Mouse (Mus musculus): ENCODE results near the gene Nol4l. TPM values are rescaled to one million over a fixed set of nuclear protein-coding genes. Genes with fewer than 3 reads are reported as not detected.

Gene Nol4l
- polyA plus RNA-seq, 1 experiment from 2014 or later: 7.0 TPM

GRCm38 (mm10) chr2:153528571-153529364 lies 1.0 kb downstream of the Nol4l start:
- peak overlapping the region; percentile 89 for H3K27ac ChIP-seq (ENCODE audit: low read length)
- H3K36me3 ChIP-seq (ENCODE audit: control insufficient read depth, insufficient read depth): no peaks in the 10 kb centered on the region
- peak overlapping the region; percentile 88 for H3K9ac ChIP-seq (ENCODE audit: low read length)
- peaks cover 3% of the 10 kb centered on the region; the same call in 1 of the 2 replicates for H3K27me3 ChIP-seq (ENCODE audit: control insufficient read depth, insufficient read depth, low read length)
- H3K9me3 ChIP-seq (replicated peaks; ENCODE audit: control insufficient read depth, low read length): no peaks in the 10 kb centered on the region
- peak overlapping the region; percentile 99 for H3K4me2 ChIP-seq (ENCODE audit: low read depth, low read length)
- peak overlapping the region; percentile 81 for H3K4me3 ChIP-seq (ENCODE audit: low read length)
- ATAC-seq (replicated peaks; ENCODE audit: extremely low read depth, insufficient read depth, low FRiP score): peak; percentile 37
- WGBS: 2% methylated on average over 34 of the region's 70 CpGs
- peaks cover 27% of the 10 kb centered on the region for H3K4me1 ChIP-seq (ENCODE audit: control insufficient read depth, insufficient read depth, low read length)

DNA sequence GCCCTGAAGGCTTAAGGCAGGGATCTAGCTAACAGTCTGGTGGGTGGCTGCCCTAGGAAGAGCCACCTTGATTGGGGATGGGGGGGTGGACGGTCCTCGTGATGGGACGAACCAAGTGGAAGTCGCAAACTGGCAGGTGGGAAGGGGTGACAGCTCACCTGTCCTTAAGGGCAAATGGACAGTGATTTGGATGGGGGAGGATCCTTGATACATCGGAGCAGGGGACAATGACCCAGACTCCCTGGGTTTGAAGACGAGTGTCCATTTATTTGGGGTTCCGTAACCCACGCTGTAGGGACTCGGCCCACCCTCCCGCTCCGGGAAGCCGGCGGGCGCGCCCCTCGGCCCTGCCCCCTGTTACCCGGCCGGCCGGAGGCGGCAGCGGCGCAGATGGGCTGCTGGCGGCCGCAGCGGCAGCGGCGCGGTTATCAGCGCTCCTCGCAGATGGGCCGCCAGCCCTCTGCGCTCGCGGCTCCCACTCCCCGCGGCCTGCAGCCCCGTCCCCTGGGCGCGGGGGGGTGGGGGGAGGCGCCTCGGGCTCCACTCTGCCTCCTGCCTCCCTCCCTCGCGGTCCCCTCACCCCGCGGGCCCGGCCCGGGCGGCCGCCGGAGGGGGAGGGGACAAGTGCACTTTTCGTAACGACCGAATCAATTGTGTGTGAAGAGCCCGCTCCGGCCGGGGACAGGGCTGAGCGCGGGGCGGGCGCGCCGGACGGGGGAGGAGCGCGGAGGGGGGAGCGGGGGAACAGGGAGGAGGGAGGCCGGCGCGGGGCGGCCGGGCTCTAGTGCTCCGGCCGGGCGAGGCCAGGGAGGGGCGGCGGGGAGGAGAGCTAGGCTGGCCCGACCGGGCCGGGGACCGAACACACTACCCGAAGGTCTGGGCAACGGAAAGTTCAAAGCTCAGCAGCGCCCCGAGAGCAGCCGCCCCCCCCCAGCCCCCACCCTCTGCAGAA lies 1.9 kb downstream of the Nol4l start:
- Histone ChIP-seq H3K36me3 (ENCODE audit: control insufficient read depth, insufficient read depth) (no peaks in the 10 kb centered on the region), H3K9ac (ENCODE audit: low read length) (peak overlapping the region; percentile 88), H3K4me3 (ENCODE audit: low read length) (peak overlapping the region; percentile 81), H3K4me1 (ENCODE audit: control insufficient read depth, insufficient read depth, low read length) (peaks cover 36% of the 10 kb centered on the region), H3K27me3 (ENCODE audit: control insufficient read depth, insufficient read depth, low read length) (peaks cover 3% of the 10 kb centered on the region; the same call in 1 of the 2 replicates), H3K9me3 (replicated peaks; ENCODE audit: control insufficient read depth, low read length) (no peaks in the 10 kb centered on the region), H3K27ac (ENCODE audit: low read length) (peak overlapping the region; percentile 89), H3K4me2 (ENCODE audit: low read depth, low read length) (peak overlapping the region; percentile 99)
- 4% methylated on average over 53 of the region's 85 CpGs for WGBS
- ATAC-seq (replicated peaks; ENCODE audit: extremely low read depth, insufficient read depth, low FRiP score): peak; percentile 58

- WGBS: 61% methylated on average over 9 of the region's 9 CpGs
- Histone ChIP-seq H3K9ac (ENCODE audit: low read length) (no peak overlapping the region), H3K27me3 (ENCODE audit: control insufficient read depth, insufficient read depth, low read length) (peaks cover 3% of the 10 kb centered on the region; the same call in 1 of the 2 replicates), H3K9me3 (replicated peaks; ENCODE audit: control insufficient read depth, low read length) (no peaks in the 10 kb centered on the region), H3K4me3 (ENCODE audit: low read length) (no peak overlapping the region), H3K4me1 (ENCODE audit: control insufficient read depth, insufficient read depth, low read length) (peaks cover 41% of the 10 kb centered on the region), H3K36me3 (ENCODE audit: control insufficient read depth, insufficient read depth) (no peaks in the 10 kb centered on the region), H3K4me2 (ENCODE audit: low read depth, low read length) (no peak overlapping the region), H3K27ac (ENCODE audit: low read length) (peak overlapping the region; percentile 10)
- no peak for ATAC-seq (replicated peaks; ENCODE audit: extremely low read depth, insufficient read depth, low FRiP score)
Observed at GRCm38 (mm10) chr2:153526850-153527530, 2.8 kb downstream of the Nol4l start.

DNA sequence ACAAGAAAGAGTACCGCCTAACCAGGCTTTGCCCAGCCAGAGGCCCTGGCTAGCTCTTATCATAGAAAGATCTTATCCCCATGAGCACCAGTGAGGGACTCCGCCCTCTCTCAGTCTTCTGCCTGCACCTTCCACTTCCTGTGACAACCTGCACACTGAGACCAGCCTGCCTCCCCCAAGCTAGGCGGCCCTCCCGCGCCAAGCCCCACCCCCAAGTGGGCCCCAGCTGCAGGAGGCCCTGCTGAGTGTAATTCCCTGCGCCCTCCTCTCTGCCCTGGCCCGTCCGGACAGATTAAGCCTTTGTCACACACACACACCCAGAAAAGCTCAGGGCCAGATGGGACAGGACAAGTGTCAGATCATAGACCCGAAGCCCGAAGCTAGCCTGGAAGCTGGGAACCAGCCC lies 3.9 kb downstream of the Nol4l start:
- H3K4me3 ChIP-seq (ENCODE audit: low read length): no peak overlapping the region
- H3K9me3 ChIP-seq (replicated peaks; ENCODE audit: control insufficient read depth, low read length): no peaks in the 10 kb centered on the region
- peaks cover 41% of the 10 kb centered on the region for H3K4me1 ChIP-seq (ENCODE audit: control insufficient read depth, insufficient read depth, low read length)
- WGBS: 15% methylated on average over 10 of the region's 10 CpGs
- no peaks in the 10 kb centered on the region for H3K36me3 ChIP-seq (ENCODE audit: control insufficient read depth, insufficient read depth)
- peak overlapping the region; percentile 54 for H3K27ac ChIP-seq (ENCODE audit: low read length)
- peaks cover 3% of the 10 kb centered on the region; the same call in 1 of the 2 replicates for H3K27me3 ChIP-seq (ENCODE audit: control insufficient read depth, insufficient read depth, low read length)
- peak; percentile 22 for ATAC-seq (replicated peaks; ENCODE audit: extremely low read depth, insufficient read depth, low FRiP score)
- peak overlapping the region; percentile 27; the same call in 1 of the 2 replicates for H3K4me2 ChIP-seq (ENCODE audit: low read depth, low read length)
- H3K9ac ChIP-seq (ENCODE audit: low read length): peak overlapping the region; percentile 42; the same call in 1 of the 2 replicates

- Histone ChIP-seq H3K4me1 (ENCODE audit: control insufficient read depth, insufficient read depth, low read length) (peaks cover 41% of the 10 kb centered on the region), H3K4me3 (ENCODE audit: low read length) (no peak overlapping the region), H3K9ac (ENCODE audit: low read length) (no peak overlapping the region), H3K9me3 (replicated peaks; ENCODE audit: control insufficient read depth, low read length) (no peaks in the 10 kb centered on the region), H3K27me3 (ENCODE audit: control insufficient read depth, insufficient read depth, low read length) (no peaks in the 10 kb centered on the region), H3K36me3 (ENCODE audit: control insufficient read depth, insufficient read depth) (no peaks in the 10 kb centered on the region), H3K4me2 (ENCODE audit: low read depth, low read length) (no peak overlapping the region), H3K27ac (ENCODE audit: low read length) (no peak overlapping the region)
- no peak for ATAC-seq (replicated peaks; ENCODE audit: extremely low read depth, insufficient read depth, low FRiP score)
- WGBS: 74% methylated on average over 2 of the region's 2 CpGs
Observed at GRCm38 (mm10) chr2:153524727-153525126, 5.0 kb downstream of the Nol4l start.

- Histone ChIP-seq H3K4me1 (ENCODE audit: control insufficient read depth, insufficient read depth, low read length) (peaks cover 41% of the 10 kb centered on the region), H3K4me2 (ENCODE audit: low read depth, low read length) (no peak overlapping the region), H3K9ac (ENCODE audit: low read length) (peak overlapping the region; percentile 44; the same call in 1 of the 2 replicates), H3K27ac (ENCODE audit: low read length) (peak overlapping the region; percentile 39; the same call in 1 of the 2 replicates), H3K9me3 (replicated peaks; ENCODE audit: control insufficient read depth, low read length) (no peaks in the 10 kb centered on the region; the same call in 1 of the 2 replicates), H3K4me3 (ENCODE audit: low read length) (no peak overlapping the region), H3K27me3 (ENCODE audit: control insufficient read depth, insufficient read depth, low read length) (no peaks in the 10 kb centered on the region), H3K36me3 (ENCODE audit: control insufficient read depth, insufficient read depth) (no peaks in the 10 kb centered on the region)
- no peak for ATAC-seq (replicated peaks; ENCODE audit: extremely low read depth, insufficient read depth, low FRiP score)
- 76% methylated on average over 12 of the region's 12 CpGs for WGBS
Observed at GRCm38 (mm10) chr2:153523656-153524055, 6.1 kb downstream of the Nol4l start.

- no peak for ATAC-seq (replicated peaks; ENCODE audit: extremely low read depth, insufficient read depth, low FRiP score)
- Histone ChIP-seq H3K27ac (ENCODE audit: low read length) (peak overlapping the region; percentile 39), H3K4me2 (ENCODE audit: low read depth, low read length) (no peak overlapping the region)
Observed at GRCm38 (mm10) chr2:153523143-153523542, 6.6 kb downstream of the Nol4l start.

GRCm38 (mm10) chr2:153522270-153522669 lies 7.5 kb downstream of the Nol4l start:
- H3K4me1 ChIP-seq (ENCODE audit: control insufficient read depth, insufficient read depth, low read length): peaks cover 32% of the 10 kb centered on the region
- H3K4me2 ChIP-seq (ENCODE audit: low read depth, low read length): no peak overlapping the region
- H3K4me3 ChIP-seq (ENCODE audit: low read length): no peak overlapping the region
- no peaks in the 10 kb centered on the region; the same call in 1 of the 2 replicates for H3K9me3 ChIP-seq (replicated peaks; ENCODE audit: control insufficient read depth, low read length)
- no peak overlapping the region for H3K9ac ChIP-seq (ENCODE audit: low read length)
- no peaks in the 10 kb centered on the region for H3K36me3 ChIP-seq (ENCODE audit: control insufficient read depth, insufficient read depth)
- WGBS: 33% methylated on average over 4 of the region's 4 CpGs
- H3K27ac ChIP-seq (ENCODE audit: low read length): no peak overlapping the region
- ATAC-seq (replicated peaks; ENCODE audit: extremely low read depth, insufficient read depth, low FRiP score): no peak
- no peaks in the 10 kb centered on the region for H3K27me3 ChIP-seq (ENCODE audit: control insufficient read depth, insufficient read depth, low read length)

More at GRCm38 (mm10) chr2:153523143-153523542, 6.6 kb downstream of the Nol4l start:
- Histone ChIP-seq H3K27me3 (ENCODE audit: control insufficient read depth, insufficient read depth, low read length) (no peaks in the 10 kb centered on the region), H3K9ac (ENCODE audit: low read length) (peak overlapping the region; percentile 44), H3K4me3 (ENCODE audit: low read length) (no peak overlapping the region), H3K36me3 (ENCODE audit: control insufficient read depth, insufficient read depth) (no peaks in the 10 kb centered on the region), H3K4me1 (ENCODE audit: control insufficient read depth, insufficient read depth, low read length) (peaks cover 41% of the 10 kb centered on the region), H3K9me3 (replicated peaks; ENCODE audit: control insufficient read depth, low read length) (no peaks in the 10 kb centered on the region; the same call in 1 of the 2 replicates)
- WGBS: 42% methylated on average over 9 of the region's 9 CpGs
